Mouse (Mus musculus) forebrain, embryonic 10.5 days (tissue): ENCODE data around the gene Slc35g2. TPM values are rescaled to one million over a fixed set of nuclear protein-coding genes. Genes with fewer than 3 reads are reported as not detected.
A peak's percentile ranks its signal among the peaks of the same experiment; 100 is the strongest.

Experiments
- DNase-seq: peaks from one replicate; pipeline ENCODE4 v3.0.0-alpha.2; 2017; ENCODE audit warnings: low spot score; ENCODE audit errors: extremely low spot score
- H3K27ac ChIP-seq: fragments of 300-500 bp; sonication (generic); 2 replicates; pipeline ENCODE4 v1.5.1; 2016; ENCODE audit warnings: mild to moderate bottlenecking
- H3K27me3 ChIP-seq: fragments of 300-500 bp; sonication (generic); 2 replicates; pipeline ENCODE4 v1.6.1; 2016; ENCODE audit warnings: mild to moderate bottlenecking; ENCODE audit not compliant: poor library complexity, severe bottlenecking
- H3K36me3 ChIP-seq: fragments of 300-500 bp; sonication (generic); replicated peaks from 2 replicates; pipeline ENCODE4 v1.6.1; 2016; ENCODE audit warnings: mild to moderate bottlenecking, moderate library complexity
- H3K4me1 ChIP-seq: fragments of 300-500 bp; sonication (generic); 2 replicates; pipeline ENCODE4 v1.6.1; 2016
- H3K4me3 ChIP-seq: fragments of 300-500 bp; sonication (generic); 2 replicates; pipeline ENCODE4 v1.5.1; 2016; ENCODE audit warnings: mild to moderate bottlenecking, moderate library complexity
- H3K9me3 ChIP-seq: fragments of 300-500 bp; sonication (generic); 2 replicates; pipeline ENCODE4 v1.6.1; 2016; ENCODE audit warnings: mild to moderate bottlenecking, moderate library complexity
- WGBS: fragments of 180-500 bp; shearing (Covaris S2); methylation state at CpG from one replicate; pipeline ENCODE4 v1.1.7; 2016; 5-methylcytosine and 5-hydroxymethylcytosine counted together
- polyA plus RNA-seq: library from polyadenylated mRNA; unstranded; fragments of >200 nt; fragmentation: Nextera tagmentation; extraction: Ambion mirVana; gene quantifications from 2 replicates; pipeline ENCODE4 v1.2.1, GENCODE M21; 2016

Gene Slc35g2
- polyA plus RNA-seq, 1 experiment from 2014 or later, result 4.8 TPM

DNA sequence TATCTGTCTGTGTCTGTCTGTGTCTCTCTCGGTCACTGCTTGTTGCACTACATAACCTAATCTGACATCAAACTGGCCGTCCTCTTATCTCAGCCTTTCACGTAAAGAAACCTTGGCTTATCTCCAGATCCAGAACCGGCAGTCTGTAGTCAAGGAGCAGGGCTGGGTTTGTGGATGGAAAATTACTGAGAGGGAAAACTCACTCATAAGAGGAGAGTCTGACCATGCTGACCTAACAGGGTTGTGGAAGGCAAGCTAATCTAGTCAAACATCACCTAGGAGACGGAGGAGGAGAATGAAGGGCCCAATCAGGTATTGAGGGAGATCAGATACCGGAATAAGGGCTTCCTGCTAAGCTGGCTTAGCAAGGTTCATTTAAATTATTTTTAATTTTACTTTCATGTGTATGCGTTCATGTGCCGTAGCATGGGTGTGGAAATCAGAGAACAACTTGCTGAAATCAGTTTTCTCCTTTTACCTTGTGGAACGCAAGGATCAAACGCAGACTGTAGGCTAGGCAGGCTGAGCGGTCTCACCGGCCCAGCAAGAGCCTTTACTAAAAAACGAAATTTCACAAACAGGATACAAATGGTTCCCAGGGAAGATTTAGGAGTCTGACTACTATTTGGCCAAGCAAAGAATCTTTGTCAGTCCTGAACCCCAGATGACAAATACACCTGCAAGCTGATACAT is 12.1 kb upstream of the Slc35g2 start:
- Histone ChIP-seq H3K36me3 (no peaks in the 10 kb centered on the region), H3K27ac (peak overlapping the region; percentile 72), H3K9me3 (no peaks in the 10 kb centered on the region), H3K27me3 (peaks cover 12% of the 10 kb centered on the region; the same call in 1 of the 2 replicates), H3K4me3 (no peak overlapping the region), H3K4me1 (peaks cover 51% of the 10 kb centered on the region)
- WGBS, result 65% methylated on average over 13 of the region's 13 CpGs
- DNase-seq, result no peak

- Histone ChIP-seq H3K27ac (peak overlapping the region; percentile 72), H3K4me3 (peak overlapping the region; percentile 2; the same call in 1 of the 2 replicates), H3K27me3 (peaks cover 12% of the 10 kb centered on the region; the same call in 1 of the 2 replicates), H3K4me1 (peaks cover 57% of the 10 kb centered on the region), H3K9me3 (no peaks in the 10 kb centered on the region), H3K36me3 (no peaks in the 10 kb centered on the region)
- peak; percentile 58 for DNase-seq
- 31% methylated on average over 13 of the region's 13 CpGs for WGBS
These were observed 10.9 kb upstream of the Slc35g2 start for GRCm38 (mm10) chr9:100581543-100582492.

DNA sequence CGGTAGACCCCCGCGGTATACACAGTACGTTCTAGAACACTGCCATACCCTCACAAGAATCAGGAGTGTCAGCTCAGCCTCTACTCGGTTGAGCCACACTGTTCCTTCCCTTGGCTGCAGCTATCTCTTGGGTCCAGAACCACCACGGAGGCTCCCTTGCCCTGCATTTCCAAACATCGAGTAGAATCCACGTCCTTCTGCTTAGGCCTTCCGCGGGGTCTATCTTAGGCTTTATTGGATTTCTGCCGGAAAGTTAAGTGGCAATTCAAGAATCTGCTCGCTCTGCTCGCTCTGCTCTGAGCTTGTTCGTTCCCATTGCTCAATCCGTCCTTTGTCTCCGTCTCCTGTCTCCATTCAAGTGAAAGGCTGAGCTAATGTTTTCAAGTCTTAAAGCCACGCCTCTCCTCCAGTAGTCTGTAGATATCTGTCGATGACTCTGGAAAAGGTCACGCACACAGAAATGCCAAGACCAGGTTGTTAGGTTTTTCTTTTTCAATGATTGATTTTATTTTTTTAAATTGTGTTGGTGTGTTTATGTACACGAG is 9.4 kb upstream of the Slc35g2 start:
- DNase-seq, result no peak
- H3K4me1 ChIP-seq, result peaks cover 57% of the 10 kb centered on the region
- H3K9me3 ChIP-seq, result no peaks in the 10 kb centered on the region
- H3K27ac ChIP-seq, result peak overlapping the region; percentile 79
- no peak overlapping the region; the same call in 1 of the 2 replicates for H3K4me3 ChIP-seq
- peaks cover 12% of the 10 kb centered on the region; the same call in 1 of the 2 replicates for H3K27me3 ChIP-seq
- 47% methylated on average over 20 of the region's 20 CpGs for WGBS
- H3K36me3 ChIP-seq, result no peaks in the 10 kb centered on the region

DNA sequence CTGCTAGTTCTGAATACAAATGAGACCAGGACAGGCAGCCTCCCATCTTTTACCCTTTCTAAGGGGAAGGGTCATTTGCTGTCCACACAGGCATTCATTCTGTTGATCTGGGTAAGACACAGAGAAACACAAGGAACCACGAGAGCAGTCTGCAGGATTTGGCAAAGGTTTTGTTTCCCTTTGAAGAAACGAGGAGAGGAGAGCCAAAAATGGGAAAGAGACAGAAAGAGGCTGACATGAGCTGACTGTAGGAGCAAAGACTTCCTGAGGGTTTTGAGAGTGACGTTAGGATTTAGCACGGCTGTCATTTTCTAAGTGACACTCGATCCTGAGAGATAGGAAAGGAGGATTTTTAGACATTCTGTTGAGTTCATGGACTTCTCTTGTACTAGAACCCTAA is 3.1 kb upstream of the Slc35g2 start:
- H3K4me1 ChIP-seq, result peaks cover 27% of the 10 kb centered on the region
- no peaks in the 10 kb centered on the region for H3K9me3 ChIP-seq
- no peak overlapping the region for H3K27ac ChIP-seq
- H3K36me3 ChIP-seq, result no peaks in the 10 kb centered on the region
- no peak overlapping the region for H3K4me3 ChIP-seq
- 68% methylated on average over 5 of the region's 5 CpGs for WGBS
- peaks cover 16% of the 10 kb centered on the region for H3K27me3 ChIP-seq
- DNase-seq, result no peak

GRCm38 (mm10) chr9:100573300-100573699 is 2.4 kb upstream of the Slc35g2 start:
- no peaks in the 10 kb centered on the region for H3K36me3 ChIP-seq
- peaks cover 23% of the 10 kb centered on the region for H3K4me1 ChIP-seq
- H3K27me3 ChIP-seq, result peaks cover 21% of the 10 kb centered on the region
- H3K27ac ChIP-seq, result no peak overlapping the region
- DNase-seq, result no peak
- no peaks in the 10 kb centered on the region for H3K9me3 ChIP-seq
- WGBS, result 78% methylated on average over 2 of the region's 2 CpGs
- no peak overlapping the region for H3K4me3 ChIP-seq

DNA sequence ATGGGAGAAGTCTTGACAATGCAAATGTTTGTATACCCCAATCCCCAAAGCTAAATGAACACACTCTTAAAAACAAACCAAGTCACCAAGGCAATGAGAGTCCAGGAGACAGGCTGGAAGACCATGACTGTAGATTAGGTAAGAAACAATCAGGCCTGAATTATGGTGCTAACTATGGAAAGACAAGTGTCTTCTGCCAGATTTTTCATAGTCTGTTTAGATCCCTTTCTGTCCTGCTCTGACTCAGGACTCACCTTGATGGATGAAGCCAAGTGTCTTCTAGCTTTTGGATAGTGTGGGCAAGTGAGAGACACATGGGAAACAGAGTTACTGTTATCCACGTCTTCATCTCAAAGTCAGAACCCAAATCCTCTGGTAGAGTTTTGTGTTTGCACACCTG is 621 bp upstream of the Slc35g2 start:
- WGBS, result 67% methylated on average over 1 of the region's 1 CpGs
- H3K4me1 ChIP-seq, result peaks cover 17% of the 10 kb centered on the region
- no peak for DNase-seq

GRCm38 (mm10) chr9:100569798-100570625 is 878 bp downstream of the Slc35g2 start:
- no peaks in the 10 kb centered on the region for H3K36me3 ChIP-seq
- no peaks in the 10 kb centered on the region for H3K9me3 ChIP-seq
- peak; percentile 46 for DNase-seq
- peaks cover 21% of the 10 kb centered on the region for H3K27me3 ChIP-seq
- peak overlapping the region; percentile 88 for H3K27ac ChIP-seq
- WGBS, result 11% methylated on average over 32 of the region's 32 CpGs
- peak overlapping the region; percentile 75 for H3K4me3 ChIP-seq
- peaks cover 17% of the 10 kb centered on the region for H3K4me1 ChIP-seq

More for the DNA sequence above, 621 bp upstream of the Slc35g2 start:
- H3K9me3 ChIP-seq, result no peaks in the 10 kb centered on the region
- H3K27ac ChIP-seq, result no peak overlapping the region
- H3K27me3 ChIP-seq, result peaks cover 21% of the 10 kb centered on the region
- no peaks in the 10 kb centered on the region for H3K36me3 ChIP-seq
- peak overlapping the region; percentile 75 for H3K4me3 ChIP-seq

DNA sequence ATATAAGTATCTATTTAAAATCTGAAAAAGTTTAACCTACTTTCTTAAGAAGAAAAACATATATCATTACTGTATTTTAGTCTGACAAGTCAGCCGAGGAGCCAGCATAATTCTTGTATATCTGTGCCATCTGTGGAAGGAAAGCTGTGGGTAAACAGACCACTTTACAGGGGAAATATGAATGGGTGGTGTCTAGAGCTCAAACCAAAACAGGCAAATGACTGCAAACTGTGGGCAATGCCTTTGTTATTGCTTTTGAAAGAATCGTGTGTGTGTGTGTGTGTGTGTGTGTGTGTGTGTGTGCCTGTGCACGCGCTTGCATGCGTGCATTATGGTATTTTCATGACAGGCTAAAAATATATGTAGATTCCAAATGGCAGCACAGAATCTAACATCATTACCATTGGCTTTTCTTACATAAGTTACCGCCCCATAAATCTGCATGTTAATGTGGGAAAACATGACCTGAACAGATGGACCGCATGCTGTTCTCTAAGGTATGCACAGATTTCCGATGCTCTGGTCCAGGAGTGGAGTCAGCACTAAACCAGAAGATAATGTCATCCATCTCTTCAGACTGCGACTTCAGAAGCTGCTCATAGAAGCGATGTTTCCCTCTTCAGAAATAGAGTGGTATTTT is 10.5 kb downstream of the Slc35g2 start:
- no peak overlapping the region for H3K4me3 ChIP-seq
- H3K36me3 ChIP-seq, result no peaks in the 10 kb centered on the region
- H3K9me3 ChIP-seq, result no peaks in the 10 kb centered on the region
- 92% methylated on average over 10 of the region's 10 CpGs for WGBS
- no peaks in the 10 kb centered on the region for H3K27me3 ChIP-seq
- no peak overlapping the region for H3K27ac ChIP-seq
- DNase-seq, result no peak
- no peaks in the 10 kb centered on the region for H3K4me1 ChIP-seq

DNA sequence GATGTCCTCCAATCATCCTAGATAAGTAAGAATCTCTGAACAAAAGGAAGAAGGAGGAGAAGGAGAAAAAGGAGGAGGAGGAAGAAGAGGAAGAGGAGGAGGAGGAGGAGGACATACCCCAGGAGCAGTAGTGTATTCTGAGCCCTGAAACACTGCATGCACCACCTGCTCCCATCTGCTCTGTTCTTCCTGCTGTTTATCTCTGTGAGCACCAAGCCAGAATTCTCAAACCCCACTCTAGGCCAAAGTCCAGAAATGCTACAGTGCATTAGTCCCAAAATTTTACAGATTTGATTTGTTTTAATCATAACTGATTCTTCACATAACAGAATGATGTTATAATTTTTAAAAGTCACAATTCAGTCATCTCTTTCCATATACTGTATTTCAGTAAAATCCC is 11.9 kb downstream of the Slc35g2 start:
- no peaks in the 10 kb centered on the region for H3K9me3 ChIP-seq
- H3K36me3 ChIP-seq, result no peaks in the 10 kb centered on the region
- no peak overlapping the region for H3K4me3 ChIP-seq
- no peaks in the 10 kb centered on the region for H3K4me1 ChIP-seq
- H3K27ac ChIP-seq, result no peak overlapping the region
- no peak for DNase-seq
- no peaks in the 10 kb centered on the region for H3K27me3 ChIP-seq

GRCm38 (mm10) chr9:100558023-100558573 is 12.8 kb downstream of the Slc35g2 start:
- Histone ChIP-seq H3K9me3 (no peaks in the 10 kb centered on the region), H3K36me3 (peaks cover 2% of the 10 kb centered on the region), H3K27ac (no peak overlapping the region), H3K4me3 (no peak overlapping the region), H3K4me1 (no peaks in the 10 kb centered on the region), H3K27me3 (no peaks in the 10 kb centered on the region)
- 83% methylated on average over 4 of the region's 4 CpGs for WGBS
- no peak for DNase-seq

- DNase-seq, result no peak
- Histone ChIP-seq H3K27me3 (no peaks in the 10 kb centered on the region), H3K4me1 (no peaks in the 10 kb centered on the region), H3K9me3 (no peaks in the 10 kb centered on the region), H3K36me3 (peaks cover 15% of the 10 kb centered on the region), H3K4me3 (no peak overlapping the region), H3K27ac (no peak overlapping the region)
- WGBS, result 83% methylated on average over 5 of the region's 5 CpGs
These were observed 15.2 kb downstream of the Slc35g2 start for GRCm38 (mm10) chr9:100555686-100556085.
